Mouse (Mus musculus) ES-Bruce4 (cell line): ENCODE data around the gene Olfr221. TPM values are rescaled to one million over a fixed set of nuclear protein-coding genes. Genes with fewer than 3 reads are reported as not detected.
A peak's percentile ranks its signal among the peaks of the same experiment; 100 is the strongest.

Source experiments
- H3K27ac ChIP-seq: 2 replicates; pipeline ENCODE4 v1.5.1; 2012; ENCODE audit warnings: low read length, inconsistent platforms; ENCODE audit not compliant: insufficient read depth
- H3K27me3 ChIP-seq: 2 replicates; pipeline ENCODE4 v1.6.1; 2012; ENCODE audit warnings: mild to moderate bottlenecking, low read length, inconsistent platforms; ENCODE audit not compliant: control insufficient read depth, poor library complexity, insufficient read depth, severe bottlenecking
- H3K36me3 ChIP-seq: 2 replicates; pipeline ENCODE4 v1.6.1; 2012; ENCODE audit warnings: inconsistent platforms, mild to moderate bottlenecking, low read length, moderate library complexity; ENCODE audit not compliant: control insufficient read depth, poor library complexity, insufficient read depth, severe bottlenecking
- H3K4me1 ChIP-seq: one replicate; pipeline ENCODE4 v1.8.1; 2011; ENCODE audit warnings: low read length; ENCODE audit not compliant: control insufficient read depth, insufficient read depth
- H3K4me3 ChIP-seq: 2 replicates; pipeline ENCODE4 v1.5.1; 2011; ENCODE audit warnings: low read depth, mild to moderate bottlenecking, low read length
- H3K9ac ChIP-seq: 2 replicates; pipeline ENCODE4 v1.6.1; 2012; ENCODE audit warnings: low read depth, mild to moderate bottlenecking, inconsistent platforms; ENCODE audit not compliant: poor library complexity, severe bottlenecking
- H3K9me3 ChIP-seq: replicated peaks from 2 replicates; pipeline ENCODE4 v1.6.1; 2012; ENCODE audit warnings: mild to moderate bottlenecking, low read length, inconsistent platforms; ENCODE audit not compliant: control insufficient read depth, poor library complexity, insufficient read depth, severe bottlenecking
- CTCF ChIP-seq: IDR thresholded peaks from one replicate; pipeline ENCODE4 v1.8.1; 2011; ENCODE audit warnings: low read depth, low read length
- EP300 ChIP-seq: IDR thresholded peaks from 2 replicates; pipeline ENCODE4 v1.6.1; 2011; ENCODE audit warnings: low read depth, low read length; ENCODE audit not compliant: insufficient read depth
- POLR2A ChIP-seq: IDR thresholded peaks from one replicate; pipeline ENCODE4 v1.8.1; 2011; ENCODE audit warnings: low read length; ENCODE audit not compliant: insufficient read depth
- polyA plus RNA-seq: library from polyadenylated mRNA; stranded (reverse); fragments of >200 nt; gene quantifications from 2 replicates; pipeline ENCODE4 v1.2.4, GENCODE M21; 2011; ENCODE audit warnings: low read depth; ENCODE audit not compliant: missing spikeins, insufficient read depth, insufficient read length

The Olfr221 gene
- polyA plus RNA-seq, 1 experiment, result not detected

GRCm38 (mm10) chr14:51997483-51997882 lies 44.8 kb downstream of the Olfr221 start:
- H3K36me3 ChIP-seq, result no peaks in the 10 kb centered on the region
- no peaks in the 10 kb centered on the region for H3K27me3 ChIP-seq
- H3K4me3 ChIP-seq, result peak overlapping the region; percentile 35
- TF ChIP-seq POLR2A (no peak), EP300 (no peak), CTCF (no peak)
- H3K9ac ChIP-seq, result no peak overlapping the region
- no peak overlapping the region for H3K27ac ChIP-seq
- no peaks in the 10 kb centered on the region for H3K9me3 ChIP-seq
- H3K4me1 ChIP-seq, result no peaks in the 10 kb centered on the region

DNA sequence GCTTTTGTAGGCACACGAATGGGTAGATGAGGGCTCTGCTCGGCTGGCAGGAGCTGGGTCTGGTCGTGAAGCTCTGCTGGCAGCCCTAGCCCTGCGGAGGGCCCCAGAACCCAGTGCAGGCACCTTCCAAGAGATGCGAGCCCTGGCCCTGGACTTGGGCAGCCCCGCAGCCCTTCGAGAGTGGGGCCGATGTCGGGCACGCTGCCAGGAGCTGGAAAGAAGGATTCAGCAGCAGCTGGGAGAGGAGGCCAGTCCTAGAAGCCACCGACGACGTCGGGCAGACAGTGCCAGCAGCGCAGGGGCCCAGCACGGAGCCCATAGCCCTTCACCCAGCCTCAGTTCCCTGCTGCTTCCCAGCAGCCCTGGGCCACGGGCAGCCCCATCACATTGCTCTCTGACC lies 45.4 kb downstream of the Olfr221 start:
- H3K4me1 ChIP-seq, result no peaks in the 10 kb centered on the region
- H3K9me3 ChIP-seq, result no peaks in the 10 kb centered on the region
- H3K27ac ChIP-seq, result no peak overlapping the region
- H3K36me3 ChIP-seq, result no peaks in the 10 kb centered on the region
- peak overlapping the region; percentile 29 for H3K4me3 ChIP-seq
- no peaks in the 10 kb centered on the region for H3K27me3 ChIP-seq
- no peak for TF ChIP-seq POLR2A
- no peak for TF ChIP-seq CTCF
- no peak for TF ChIP-seq EP300
- H3K9ac ChIP-seq, result peak overlapping the region; percentile 53; the same call in 1 of the 2 replicates

GRCm38 (mm10) chr14:51996231-51996841 lies 45.9 kb downstream of the Olfr221 start:
- TF ChIP-seq EP300, result no peak
- no peak for TF ChIP-seq POLR2A
- no peak for TF ChIP-seq CTCF

DNA sequence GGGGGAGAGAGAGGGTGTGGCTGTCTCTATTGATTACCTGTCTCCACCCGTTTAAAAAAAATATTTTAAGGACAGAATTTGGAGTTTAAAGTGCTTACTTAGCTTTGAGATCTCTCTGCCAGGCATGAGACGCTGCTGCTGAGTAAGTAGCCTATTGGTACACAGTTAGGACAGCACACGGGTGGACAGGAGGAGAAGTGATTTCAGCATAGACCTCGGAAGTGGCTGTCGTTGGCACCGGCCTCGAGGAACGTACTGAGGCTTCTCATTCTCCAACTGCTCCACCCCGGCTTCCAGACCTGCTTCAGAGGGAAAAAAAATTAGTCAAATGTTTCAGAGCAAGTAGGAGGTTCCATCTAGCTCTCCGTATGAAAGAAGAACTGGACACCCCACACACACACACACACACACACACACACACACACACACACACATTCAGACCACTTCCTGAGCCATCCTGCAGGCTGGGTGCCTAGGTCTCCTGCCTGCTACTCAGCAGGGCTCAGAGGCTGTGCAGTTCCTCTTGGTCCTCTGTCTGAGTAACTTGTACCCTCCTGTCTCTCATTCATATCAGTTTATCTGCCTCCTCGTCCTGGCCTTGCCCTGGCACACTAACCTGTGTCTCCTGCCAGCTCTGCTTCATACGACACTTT lies 46.9 kb downstream of the Olfr221 start:
- Histone ChIP-seq H3K36me3 (no peaks in the 10 kb centered on the region), H3K4me3 (no peak overlapping the region), H3K9ac (no peak overlapping the region), H3K27ac (no peak overlapping the region), H3K27me3 (no peaks in the 10 kb centered on the region), H3K4me1 (no peaks in the 10 kb centered on the region), H3K9me3 (no peaks in the 10 kb centered on the region)
- TF ChIP-seq CTCF (no peak), EP300 (no peak), POLR2A (no peak)

More at GRCm38 (mm10) chr14:51996231-51996841, 45.9 kb downstream of the Olfr221 start:
- H3K9ac ChIP-seq, result no peak overlapping the region
- no peaks in the 10 kb centered on the region for H3K36me3 ChIP-seq
- H3K4me1 ChIP-seq, result no peaks in the 10 kb centered on the region
- no peak overlapping the region for H3K27ac ChIP-seq
- H3K27me3 ChIP-seq, result no peaks in the 10 kb centered on the region
- H3K4me3 ChIP-seq, result peak overlapping the region; percentile 29; the same call in 1 of the 2 replicates
- no peaks in the 10 kb centered on the region for H3K9me3 ChIP-seq

DNA sequence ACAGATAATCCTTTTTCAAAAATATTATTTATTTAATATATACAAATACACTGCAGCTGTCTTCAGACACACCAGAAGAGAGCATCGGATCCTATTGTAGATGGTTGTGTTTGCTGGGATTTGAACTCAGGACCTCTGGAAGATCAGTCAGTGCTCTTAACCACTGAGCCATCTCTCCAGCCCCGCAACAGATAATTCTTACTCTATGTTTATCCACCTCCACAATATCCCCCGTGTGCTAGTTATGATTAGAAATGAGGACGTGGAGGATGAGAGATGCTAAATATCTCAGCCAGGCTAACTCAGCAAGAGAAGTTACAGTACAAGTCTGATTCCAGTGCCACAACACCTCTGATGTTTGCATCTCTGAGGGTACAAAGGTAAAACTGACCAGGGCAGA lies 47.8 kb downstream of the Olfr221 start:
- Histone ChIP-seq H3K27ac (no peak overlapping the region), H3K27me3 (no peaks in the 10 kb centered on the region), H3K9me3 (no peaks in the 10 kb centered on the region), H3K4me3 (no peak overlapping the region), H3K9ac (no peak overlapping the region), H3K36me3 (no peaks in the 10 kb centered on the region), H3K4me1 (no peaks in the 10 kb centered on the region)
- TF ChIP-seq POLR2A (no peak), EP300 (no peak), CTCF (no peak)

DNA sequence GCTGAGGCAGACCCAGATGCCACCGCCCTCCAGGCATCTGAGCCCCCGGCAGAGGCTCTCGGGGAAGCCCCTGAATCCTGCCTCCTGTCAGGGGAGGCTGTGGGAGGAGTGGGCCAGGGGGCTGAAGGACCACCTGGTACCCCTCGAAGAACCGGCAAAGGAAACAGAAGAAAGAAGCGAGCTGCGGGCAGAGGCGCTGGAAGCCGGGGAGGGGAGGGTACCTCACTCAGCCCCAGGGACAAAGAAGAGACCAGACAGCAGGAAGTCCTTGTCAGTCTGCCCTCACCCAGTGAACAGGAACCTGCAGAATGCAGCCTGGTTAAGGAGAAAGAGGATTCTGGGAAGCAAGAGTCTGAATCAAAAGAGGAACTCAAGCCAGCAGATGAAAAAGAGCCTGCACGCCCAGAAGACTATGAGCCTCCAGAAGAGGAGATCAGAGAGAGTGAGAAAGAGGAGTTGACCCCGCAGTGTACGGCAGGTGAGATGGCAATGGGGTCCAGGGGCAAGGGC lies 52.7 kb downstream of the Olfr221 start:
- Histone ChIP-seq H3K4me1 (no peaks in the 10 kb centered on the region), H3K27ac (no peak overlapping the region), H3K9ac (peak overlapping the region; percentile 3; the same call in 1 of the 2 replicates), H3K9me3 (no peaks in the 10 kb centered on the region), H3K27me3 (peaks cover 4% of the 10 kb centered on the region), H3K36me3 (no peaks in the 10 kb centered on the region), H3K4me3 (peak overlapping the region; percentile 17; the same call in 1 of the 2 replicates)
- TF ChIP-seq CTCF (no peak), POLR2A (no peak), EP300 (no peak)
